Mouse (Mus musculus): Measurements from ENCODE around the gene Cyth2.

Cyth2 gene

GRCm38 (mm10) chr7:45815323-45815983 lies 1.1 kb upstream of the Cyth2 start:
- peak in 1 of 2 experiments; percentile 51 for DNase-seq (ENCODE audit: inconsistent age in 2 of 2, low spot score in 1 of 2)

- no peak for DNase-seq (ENCODE audit: inconsistent age in 2 of 2, low spot score in 1 of 2)
Measured at GRCm38 (mm10) chr7:45814841-45815240, 460 bp upstream of the Cyth2 start.

- DNase-seq (ENCODE audit: inconsistent age in 2 of 2, low spot score in 1 of 2): peak in 1 of 2 experiments; percentile 43
Measured at GRCm38 (mm10) chr7:45812921-45813320, 1.5 kb downstream of the Cyth2 start.

GRCm38 (mm10) chr7:45809276-45810075 lies 4.9 kb downstream of the Cyth2 start:
- DNase-seq (ENCODE audit: inconsistent age in 2 of 2, low spot score in 1 of 2): peak in 1 of 2 experiments; percentile 57

- DNase-seq (ENCODE audit: inconsistent age in 2 of 2, low spot score in 1 of 2): peak in 1 of 2 experiments; percentile 44
Measured at GRCm38 (mm10) chr7:45808471-45808870, 5.9 kb downstream of the Cyth2 start.

GRCm38 (mm10) chr7:45805941-45806340 lies 8.4 kb downstream of the Cyth2 start:
- DNase-seq (ENCODE audit: inconsistent age in 2 of 2, low spot score in 1 of 2): peak in 1 of 2 experiments; percentile 46

- peak; percentile 81 to 87 for DNase-seq (ENCODE audit: inconsistent age in 2 of 2, low spot score in 1 of 2)
Measured at GRCm38 (mm10) chr7:45802551-45802950, 11.8 kb downstream of the Cyth2 start.

GRCm38 (mm10) chr7:45801348-45801747 lies 13.0 kb downstream of the Cyth2 start:
- peak; percentile 93 to 97 for DNase-seq (ENCODE audit: inconsistent age in 2 of 2, low spot score in 1 of 2)

- peak; percentile 67 to 87 for DNase-seq (ENCODE audit: inconsistent age in 2 of 2, low spot score in 1 of 2)
Measured at GRCm38 (mm10) chr7:45800546-45801204, 13.7 kb downstream of the Cyth2 start.

- DNase-seq (ENCODE audit: inconsistent age in 2 of 2, low spot score in 1 of 2): no peak
Measured at GRCm38 (mm10) chr7:45800001-45800400, 14.4 kb downstream of the Cyth2 start.

GRCm38 (mm10) chr7:45798931-45799330 lies 15.4 kb downstream of the Cyth2 start:
- no peak for DNase-seq (ENCODE audit: inconsistent age in 2 of 2, low spot score in 1 of 2)

- no peak for DNase-seq (ENCODE audit: inconsistent age in 2 of 2, low spot score in 1 of 2)
Measured at GRCm38 (mm10) chr7:45798511-45798836, 15.9 kb downstream of the Cyth2 start.

- DNase-seq (ENCODE audit: inconsistent age in 2 of 2, low spot score in 1 of 2): peak in 1 of 2 experiments; percentile 78
Measured at GRCm38 (mm10) chr7:45797661-45798510, 16.5 kb downstream of the Cyth2 start.

GRCm38 (mm10) chr7:45796950-45797349 lies 17.4 kb downstream of the Cyth2 start:
- no peak for DNase-seq (ENCODE audit: inconsistent age in 2 of 2, low spot score in 1 of 2)

- DNase-seq (ENCODE audit: inconsistent age in 2 of 2, low spot score in 1 of 2): peak in 1 of 2 experiments; percentile 16
Measured at GRCm38 (mm10) chr7:45794971-45795370, 19.4 kb downstream of the Cyth2 start.

- peak in 1 of 2 experiments; percentile 13 for DNase-seq (ENCODE audit: inconsistent age in 2 of 2, low spot score in 1 of 2)
Measured at GRCm38 (mm10) chr7:45793969-45794585, 20.3 kb downstream of the Cyth2 start.

- DNase-seq (ENCODE audit: inconsistent age in 2 of 2, low spot score in 1 of 2): peak; percentile 16 to 48
Measured at GRCm38 (mm10) chr7:45793240-45793639, 21.1 kb downstream of the Cyth2 start.

- peak in 1 of 2 experiments; percentile 24 for DNase-seq (ENCODE audit: inconsistent age in 2 of 2, low spot score in 1 of 2)
Measured at GRCm38 (mm10) chr7:45791756-45792490, 22.5 kb downstream of the Cyth2 start.

- DNase-seq (ENCODE audit: inconsistent age in 2 of 2, low spot score in 1 of 2): peak; percentile 50 to 67
Measured at GRCm38 (mm10) chr7:45790721-45791120, 23.7 kb downstream of the Cyth2 start.

- peak in 1 of 2 experiments; percentile 22 for DNase-seq (ENCODE audit: inconsistent age in 2 of 2, low spot score in 1 of 2)
Measured at GRCm38 (mm10) chr7:45787642-45788041, 26.7 kb downstream of the Cyth2 start.

Data from adrenal gland, adult (tissue).